Mouse (Mus musculus) monocyte, adult 59 days (primary cell): ENCODE measurements around the gene Clspn. TPM values are rescaled to one million over a fixed set of nuclear protein-coding genes. Genes with fewer than 3 reads are reported as not detected.

Experiments
- total RNA-seq, 2 experiments: library from RNA; stranded (reverse); gene quantifications; one replicate each; pipeline ENCODE4 v1.2.4; 2023

Clspn gene
- total RNA-seq, result 1 to 10 TPM; 2.0 to 7.0 TPM

DNA sequence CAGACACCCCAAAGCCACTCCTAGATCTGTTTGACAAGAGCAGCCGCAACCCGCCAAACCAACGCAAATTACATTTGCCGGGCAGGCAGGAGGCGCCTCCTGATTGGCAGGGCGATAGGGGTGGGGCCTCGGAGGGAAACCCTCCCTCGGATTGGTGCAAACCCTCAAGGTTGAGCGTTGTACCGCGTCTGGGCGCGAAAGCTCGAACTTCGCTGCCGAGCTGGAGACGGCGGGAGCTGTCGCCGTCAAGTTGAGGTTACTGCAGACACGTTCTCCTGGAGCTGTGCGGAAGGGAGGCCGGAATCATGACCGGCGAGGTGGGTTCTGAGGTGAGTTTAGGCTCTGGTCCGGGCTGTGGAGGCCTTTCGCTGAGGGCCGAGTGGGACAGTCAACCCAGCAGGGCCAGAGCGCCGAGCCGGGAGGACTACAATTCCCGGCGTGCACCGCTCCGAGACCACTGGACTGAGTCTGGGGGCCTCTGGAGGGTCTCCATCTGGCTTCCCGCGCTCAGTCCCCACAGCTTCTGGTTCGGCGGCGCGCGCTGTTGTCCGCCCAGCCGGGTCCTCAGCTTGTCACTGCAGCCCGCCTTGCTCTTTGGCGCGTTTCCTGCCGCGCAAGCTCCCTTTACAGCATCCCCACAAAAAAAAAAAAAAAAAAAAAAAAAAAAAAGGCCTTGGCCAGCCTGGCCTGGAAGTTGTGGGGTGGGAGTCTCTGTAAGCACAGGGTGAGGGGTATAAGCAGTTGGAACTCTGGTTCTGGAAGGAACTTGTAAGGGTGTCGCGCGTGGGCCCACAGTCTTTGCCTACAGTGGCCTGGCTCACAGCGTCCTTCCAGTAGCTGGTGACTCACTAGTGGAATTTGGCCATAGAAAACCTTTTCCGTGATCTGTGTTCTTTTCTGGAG, at the start of gene Clspn:
Gene Clspn (plus strand): TSS at position 127 of the 903 bp plus-strand sequence.

DNA sequence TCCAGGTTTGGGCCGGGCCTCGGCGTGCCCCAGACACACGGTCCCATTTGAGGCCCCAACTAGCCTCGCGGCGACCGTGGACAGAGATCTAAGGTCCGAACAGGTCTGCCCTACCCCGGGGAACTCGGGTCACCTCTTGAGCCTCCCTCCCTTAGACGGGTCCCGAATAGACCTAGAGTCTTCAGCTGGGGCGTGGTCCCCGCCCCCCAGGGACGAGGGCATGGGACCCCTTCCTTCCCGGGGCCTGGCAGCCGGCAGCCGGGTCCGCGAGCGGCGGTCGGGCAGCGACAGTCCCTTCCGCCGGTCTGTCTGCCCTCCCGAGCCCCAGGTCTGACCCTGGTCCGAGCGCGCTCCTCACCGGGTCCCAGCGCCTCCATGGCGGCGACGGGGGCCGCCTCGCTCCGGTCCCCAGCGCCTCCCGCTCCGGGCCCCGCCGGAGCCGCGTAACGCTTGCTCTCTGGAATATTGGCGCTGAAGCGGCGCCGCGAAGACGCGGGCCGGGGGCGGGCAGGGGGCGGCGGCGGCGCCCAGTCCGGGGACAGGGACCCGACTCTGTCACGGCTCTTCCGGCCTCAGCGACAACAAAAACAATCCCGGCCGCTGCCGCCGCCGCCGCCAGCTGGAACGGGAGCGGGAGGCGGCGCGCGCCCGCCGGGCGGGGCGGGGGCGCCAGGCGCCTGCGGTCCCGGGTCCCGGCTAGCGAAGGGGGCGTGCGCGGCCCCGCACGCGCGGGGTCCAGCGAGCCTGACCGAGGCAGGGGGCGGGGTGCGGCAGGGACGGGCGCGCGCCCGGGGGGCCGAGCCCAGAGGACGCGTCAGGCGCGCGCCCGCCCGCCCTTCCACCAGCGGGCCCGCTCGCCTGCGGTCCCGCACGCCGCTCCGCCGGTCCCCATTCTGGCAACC, 23.7 kb upstream of the Clspn start, which contains the start of gene Ago4:
Gene Ago4 (minus strand): TSS at position 646 of the 902 bp plus-strand sequence.

DNA sequence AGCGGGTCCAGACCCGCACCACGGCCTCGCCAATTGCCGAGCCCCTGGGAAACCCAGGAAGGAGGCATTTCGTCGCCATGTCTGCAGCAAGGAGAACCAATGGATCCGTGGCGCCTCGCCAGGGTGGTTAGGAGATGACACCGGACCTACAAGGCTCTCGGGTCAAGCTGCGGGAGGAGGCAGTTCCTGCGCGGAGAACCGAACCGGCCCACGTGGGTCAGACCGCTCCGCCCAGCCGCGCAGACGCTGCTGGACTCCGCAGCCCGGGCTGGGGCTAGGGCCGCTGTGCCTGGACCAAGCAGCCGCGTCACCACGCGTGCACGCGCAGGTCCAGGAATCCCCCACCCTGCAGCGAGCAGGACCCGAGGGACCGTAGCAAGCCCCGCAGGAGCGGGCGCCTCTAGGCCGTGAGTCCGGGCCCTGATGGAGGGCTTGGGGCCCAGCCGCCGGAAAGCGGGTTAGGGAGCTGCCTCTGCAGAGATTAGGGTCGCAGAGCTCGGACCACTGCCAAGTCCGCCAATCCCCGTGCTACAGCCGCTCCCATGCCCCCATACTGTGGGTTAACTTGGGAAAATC, 53.0 kb downstream of the Clspn start, which contains the start of gene 5730409E04Rik:
Gene 5730409E04Rik (plus strand): TSS at position 213 of the 576 bp plus-strand sequence.

Other genes with a start within 250 kb of the Clspn start
- 10 to 100 TPM; 17.9 to 23.4 TPM for gene Adprhl2, start 235.2 kb upstream of the Clspn start, total RNA-seq
- not detected for gene Tekt2, start 231.2 kb upstream of the Clspn start, total RNA-seq
- gene Ago3, start 127.4 kb upstream of the Clspn start, total RNA-seq, result 10 to 100 TPM; 20.6 to 24.5 TPM
- 10 to 100 TPM; 24.4 to 27.8 TPM for gene Ago1, start 88.4 kb upstream of the Clspn start, total RNA-seq
- 10 to 100 TPM; 11.2 to 12.8 TPM for gene Ago4, start 23.5 kb upstream of the Clspn start, total RNA-seq
- 1 to 10 TPM; 3.8 to 6.1 TPM for gene 5730409E04Rik, start 52.9 kb downstream of the Clspn start, total RNA-seq
- 100 to 1,000 TPM; 103 to 120 TPM for gene Psmb2, start 120.7 kb downstream of the Clspn start, total RNA-seq
- not detected for gene Tfap2e, start 179.3 kb downstream of the Clspn start, total RNA-seq
- gene Ncdn, start 196.5 kb downstream of the Clspn start, total RNA-seq, result 10 to 100 TPM; 15.1 to 17.2 TPM
- 10 to 100 TPM; 36.8 to 39.0 TPM for gene AU040320, start 196.6 kb downstream of the Clspn start, total RNA-seq